Comparison of ENCODE assay signal across 16 mouse cellular contexts in genomic region chr11:90347667-90348459, GRCm38 (mm10). TPM values are rescaled to one million over a fixed set of nuclear protein-coding genes. Genes with fewer than 3 reads are reported as not detected.
DNase-seq lines count a peak whose midpoint lies in the region; ATAC-seq lines count a peak whose summit lies in the region.
"Had no signal": no experiment of that assay in that cellular context is flagged by ENCODE, and none has a peak within 500 bp of the region (broad histone marks: within the 10 kb centered on the region; RNA-seq: fewer than 3 reads in every experiment).

No protein-coding gene starts in this region.

- no peak overlapping the region for H3K9ac ChIP-seq in midbrain, embryonic 11.5 days (ENCODE audit: low read length)
- H3K9ac ChIP-seq in forebrain, embryonic 14.5 days (ENCODE audit: low read length), result no peak overlapping the region
- H3K9ac ChIP-seq in midbrain, embryonic 16.5 days (ENCODE audit: low read depth, low read length), result no peak overlapping the region
- H3K9ac ChIP-seq: liver, postnatal 0 days had no signal

- H3K36me3 ChIP-seq in midbrain, embryonic 11.5 days (ENCODE audit: control insufficient read depth, insufficient read depth, low read length), result no peaks in the 10 kb centered on the region
- H3K36me3 ChIP-seq in midbrain, embryonic 10.5 days, result no peaks in the 10 kb centered on the region
- no peaks in the 10 kb centered on the region for H3K36me3 ChIP-seq in forebrain, embryonic 14.5 days (ENCODE audit: control insufficient read depth, insufficient read depth, low read length)
- no peaks in the 10 kb centered on the region; the same call in 1 of the 2 replicates for H3K36me3 ChIP-seq in midbrain, embryonic 16.5 days (ENCODE audit: control insufficient read depth, insufficient read depth, low read length)

- H3K9me3 ChIP-seq in midbrain, embryonic 11.5 days (ENCODE audit: control insufficient read depth, low read length), result no peaks in the 10 kb centered on the region
- no peaks in the 10 kb centered on the region for H3K9me3 ChIP-seq in midbrain, embryonic 10.5 days (replicated peaks)
- H3K9me3 ChIP-seq in forebrain, embryonic 14.5 days (replicated peaks; ENCODE audit: control insufficient read depth, low read length), result no peaks in the 10 kb centered on the region
- no peaks in the 10 kb centered on the region for H3K9me3 ChIP-seq in midbrain, embryonic 16.5 days (replicated peaks; ENCODE audit: control insufficient read depth, low read length, poor library complexity, severe bottlenecking)
- H3K9me3 ChIP-seq: heart, embryonic 10.5 days had no signal

- no peaks in the 10 kb centered on the region for H3K27me3 ChIP-seq in midbrain, embryonic 11.5 days (ENCODE audit: control insufficient read depth, insufficient read depth, low read length)
- H3K27me3 ChIP-seq in midbrain, embryonic 10.5 days (ENCODE audit: low read depth, poor library complexity, severe bottlenecking), result 0 out of 2 replicates have a peak, but pooled peaks cover 4% of the 10 kb centered on the region
- no peaks in the 10 kb centered on the region for H3K27me3 ChIP-seq in forebrain, embryonic 14.5 days (replicated peaks; ENCODE audit: control insufficient read depth, insufficient read depth, low read length)
- no peaks in the 10 kb centered on the region for H3K27me3 ChIP-seq in midbrain, embryonic 16.5 days (ENCODE audit: control insufficient read depth, insufficient read depth, low read depth, low read length)

- WGBS in midbrain, embryonic 11.5 days, result 57% methylated on average over 13 of the region's 13 CpGs
- 75% methylated on average over 13 of the region's 13 CpGs for WGBS in midbrain, embryonic 10.5 days
- 29% methylated on average over 13 of the region's 13 CpGs for WGBS in forebrain, embryonic 14.5 days
- WGBS in midbrain, embryonic 16.5 days, result 47% methylated on average over 13 of the region's 13 CpGs

- ATAC-seq in midbrain, embryonic 11.5 days (ENCODE audit: low FRiP score), result peak; percentile 54; the same call in 1 of the 2 replicates
- ATAC-seq in forebrain, embryonic 14.5 days, result peak; percentile 37; the same call in 1 of the 2 replicates
- ATAC-seq in midbrain, embryonic 16.5 days, result peak; percentile 48; the same call in 1 of the 2 replicates
- ATAC-seq: liver, postnatal 0 days had no signal

- H3K27ac ChIP-seq in midbrain, embryonic 11.5 days (ENCODE audit: low read depth, low read length), result no peak overlapping the region
- H3K27ac ChIP-seq in midbrain, embryonic 10.5 days (replicated peaks), result no peak overlapping the region
- H3K27ac ChIP-seq in forebrain, embryonic 14.5 days (ENCODE audit: low read depth, low read length), result no peak overlapping the region
- H3K27ac ChIP-seq in midbrain, embryonic 16.5 days (ENCODE audit: low read length), result 0 out of 2 replicates have a peak overlapping the region, but pooled peaks have one; percentile 6
- H3K27ac ChIP-seq: heart, embryonic 10.5 days had no signal

- H3K4me3 ChIP-seq in midbrain, embryonic 11.5 days (ENCODE audit: low read depth, low read length), result no peak overlapping the region
- no peak overlapping the region for H3K4me3 ChIP-seq in midbrain, embryonic 10.5 days
- H3K4me3 ChIP-seq in forebrain, embryonic 14.5 days (ENCODE audit: low read depth, low read length), result no peak overlapping the region
- no peak overlapping the region for H3K4me3 ChIP-seq in midbrain, embryonic 16.5 days (ENCODE audit: low read depth, low read length)
- H3K4me3 ChIP-seq: heart, embryonic 10.5 days; myocyte had no signal

- peak; percentile 26 for DNase-seq in embryo, embryonic 11 days
- no peak for DNase-seq in embryo, embryonic 10 days (ENCODE audit: low spot score)
- DNase-seq in midbrain, embryonic 11.5 days (ENCODE audit: low spot score, missing footprints), result no peak
- no peak for DNase-seq in midbrain, embryonic 10.5 days (ENCODE audit: low spot score)
- DNase-seq in forebrain, embryonic 14.5 days (ENCODE audit: low spot score), result peak; percentile 40
- DNase-seq in ovary, adult 18-20 months (ENCODE audit: low spot score), result no peak
- DNase-seq in cerebellum, adult 11-12 months, result no peak
- DNase-seq: adrenal gland, adult 2 months; cerebellum, postnatal 14 days; heart, postnatal 36 days; kidney, adult 18-20 months; liver, postnatal 0 days; lung, postnatal 4 days had no signal

- H3K4me1 ChIP-seq in midbrain, embryonic 11.5 days (ENCODE audit: control insufficient read depth, insufficient read depth, low read length), result 0 out of 2 replicates have a peak, but pooled peaks cover 2% of the 10 kb centered on the region
- H3K4me1 ChIP-seq in midbrain, embryonic 10.5 days, result peaks cover 27% of the 10 kb centered on the region
- no peaks in the 10 kb centered on the region for H3K4me1 ChIP-seq in forebrain, embryonic 14.5 days (ENCODE audit: control insufficient read depth, insufficient read depth, low read length)
- H3K4me1 ChIP-seq in midbrain, embryonic 16.5 days (ENCODE audit: control insufficient read depth, insufficient read depth, low read length), result no peaks in the 10 kb centered on the region

- H3K4me2 ChIP-seq in midbrain, embryonic 11.5 days, result no peak overlapping the region
- no peak overlapping the region for H3K4me2 ChIP-seq in forebrain, embryonic 14.5 days (ENCODE audit: low read length)
- H3K4me2 ChIP-seq in midbrain, embryonic 16.5 days (ENCODE audit: low read length), result no peak overlapping the region

RNA-seq across cellular contexts. Expression of gene Hlf, which starts 42.8 kb away (rescaled TPM):
- polyA plus RNA-seq in midbrain, embryonic 11.5 days (2014; fragmentation: Nextera tagmentation; extraction: Ambion mirVana), result 2.0 and 2.2 TPM in 2 replicates
- polyA plus RNA-seq in midbrain, embryonic 10.5 days (2016; fragmentation: Nextera tagmentation; extraction: Ambion mirVana), result 1.5 and 3.3 TPM in 2 replicates
- 3.5 and 4.9 TPM in 2 replicates for polyA plus RNA-seq in forebrain, embryonic 14.5 days (2014; fragmentation: Nextera tagmentation; extraction: Ambion mirVana)
- 6.6 and 6.9 TPM in 2 replicates for polyA plus RNA-seq in midbrain, embryonic 16.5 days (2015; fragmentation: Nextera tagmentation; extraction: Ambion mirVana)

Comparison
In these comparisons a context has a peak if more than half of its experiments do, and no peak if none do; other contexts are left out.
1. DNase-seq: peak in embryo, embryonic 11 days (single experiment) and forebrain, embryonic 14.5 days (single experiment); none in embryo, embryonic 10 days (single experiment), midbrain, embryonic 11.5 days (single experiment), midbrain, embryonic 10.5 days (single experiment), ovary, adult 18-20 months (single experiment) and cerebellum, adult 11-12 months (single experiment).
2. Peak in every context shown above with its lines, with median percentiles within 50 percentile points of each other: ATAC-seq.